Mouse (Mus musculus): ENCODE data around the gene Dhx35.

- TF ChIP-seq CTCF (IDR thresholded peaks at IDR 0.05; ENCODE audit: insufficient read depth, low read depth, low read length) (no peak), POLR2A (IDR thresholded peaks at IDR 0.05; ENCODE audit: insufficient read depth, low read depth, low read length) (no peak)
These were observed 48.7 kb downstream of the Dhx35 start for GRCm38 (mm10) chr2:158843287-158843686.
